Mouse (Mus musculus) adipocyte (in vitro differentiated cells): ENCODE measurements around the gene Nudt16l1.

Experiments used
- DNase-seq: peaks from one replicate; pipeline ENCODE4 v3.0.0-alpha.2; 2016; ENCODE audit warnings: low spot score

Gene Nudt16l1

DNA sequence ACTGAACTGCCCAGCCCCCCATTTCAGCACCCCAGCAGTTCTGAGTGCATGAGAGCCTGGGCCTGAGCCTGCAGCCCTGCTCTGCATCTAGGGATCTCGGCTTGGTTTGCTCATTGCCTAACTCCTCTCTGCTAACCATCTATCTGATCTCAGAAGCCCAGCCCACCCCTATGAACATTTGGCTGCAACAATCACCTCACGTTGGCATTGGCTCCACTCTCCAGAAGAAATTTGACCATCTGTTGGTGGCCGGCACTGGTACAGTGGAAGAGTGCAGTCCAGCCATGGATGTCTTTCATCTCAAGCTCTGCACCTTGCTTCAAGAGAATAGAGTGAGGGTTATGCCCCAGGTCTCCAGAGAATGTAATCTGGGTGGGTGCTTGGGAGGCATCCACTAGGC is 18.9 kb downstream of the Nudt16l1 start:
- no peak for DNase-seq

DNA sequence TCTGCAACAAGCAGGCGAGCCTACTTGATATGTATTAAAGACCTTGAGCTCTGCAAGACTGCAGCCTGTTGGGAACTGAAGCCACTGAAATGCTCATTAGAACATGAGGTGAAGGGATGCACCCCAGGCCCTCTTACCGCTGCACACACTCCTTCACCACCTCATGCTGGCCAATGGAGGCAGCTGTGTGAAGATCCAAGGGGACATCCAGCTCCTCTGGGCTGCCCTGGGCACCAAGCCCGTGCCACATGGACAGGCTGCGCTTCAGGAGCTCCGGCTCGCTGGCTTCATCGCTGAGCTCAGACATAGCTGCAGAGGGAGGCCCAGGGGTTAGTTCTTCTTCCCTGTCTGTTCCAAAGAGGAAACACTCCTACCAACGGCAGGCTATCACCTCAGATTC is 21.7 kb downstream of the Nudt16l1 start:
- DNase-seq, result no peak

DNA sequence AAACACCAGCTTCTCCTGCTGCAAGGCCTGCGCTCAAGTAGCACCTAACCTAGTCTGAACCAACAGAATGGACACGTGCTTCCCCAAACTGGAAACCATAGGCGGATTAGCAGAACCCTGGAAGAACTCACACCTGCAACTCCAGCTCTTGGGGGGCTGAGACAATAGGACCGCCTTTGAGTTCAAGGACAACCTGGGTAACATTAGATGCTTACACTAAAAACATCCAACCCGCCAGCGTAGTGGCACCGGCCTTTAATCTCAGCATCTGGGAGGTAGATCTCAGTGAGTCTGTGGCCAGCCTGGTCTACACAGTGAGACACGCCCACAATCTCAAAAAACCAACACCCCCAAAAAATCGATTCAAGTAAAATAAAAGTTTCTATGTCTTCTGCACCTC is 24.8 kb downstream of the Nudt16l1 start:
- no peak for DNase-seq

DNA sequence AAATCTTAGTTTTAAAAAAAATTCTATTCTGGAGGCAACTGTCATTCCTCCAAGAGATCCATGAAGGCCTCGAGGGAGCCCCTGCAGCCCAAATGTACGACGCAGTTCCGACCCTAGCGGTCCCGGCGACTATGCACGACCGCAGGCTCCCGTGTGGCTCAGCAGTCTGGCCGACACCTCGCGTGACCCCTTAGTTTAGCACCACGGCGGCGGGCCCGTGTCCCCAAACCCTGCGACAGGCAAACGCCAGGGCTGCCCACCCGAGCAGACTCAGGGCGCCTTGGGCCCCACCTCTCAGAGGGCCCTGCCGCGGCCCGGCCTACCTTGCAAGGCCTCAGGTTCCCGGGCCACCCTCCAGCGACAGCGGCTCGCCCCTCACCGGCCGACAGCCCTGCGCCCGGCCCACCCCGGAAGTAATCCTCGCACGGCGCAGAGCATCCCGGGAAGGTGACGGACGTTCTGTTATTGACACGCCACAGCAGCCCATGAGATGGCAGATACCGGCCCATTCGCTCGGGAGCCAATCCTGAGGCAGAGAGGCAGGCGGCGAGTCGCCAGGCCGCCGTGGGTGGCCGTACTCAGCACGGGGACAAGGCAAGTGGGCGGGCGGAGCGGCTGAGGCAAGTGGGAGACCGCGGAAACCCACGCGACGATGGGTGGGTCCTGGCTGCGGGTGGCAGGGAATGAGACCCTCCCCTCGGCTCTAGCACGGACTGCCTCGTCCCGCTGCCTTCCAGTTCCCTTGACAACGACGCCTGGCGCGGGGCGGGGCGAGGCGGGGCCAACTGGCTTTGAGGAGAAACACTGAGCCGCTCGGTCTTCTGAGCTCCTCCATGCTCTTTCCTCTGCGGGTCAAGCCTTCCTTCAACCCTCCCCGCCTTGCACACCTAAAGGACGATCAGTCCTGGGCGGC is 25.5 kb downstream of the Nudt16l1 start, which contains the start of gene Anks3:
Gene Anks3 (minus strand): TSS at position 409 of the 913 bp plus-strand sequence.
- DNase-seq, result peak; percentile 99

DNA sequence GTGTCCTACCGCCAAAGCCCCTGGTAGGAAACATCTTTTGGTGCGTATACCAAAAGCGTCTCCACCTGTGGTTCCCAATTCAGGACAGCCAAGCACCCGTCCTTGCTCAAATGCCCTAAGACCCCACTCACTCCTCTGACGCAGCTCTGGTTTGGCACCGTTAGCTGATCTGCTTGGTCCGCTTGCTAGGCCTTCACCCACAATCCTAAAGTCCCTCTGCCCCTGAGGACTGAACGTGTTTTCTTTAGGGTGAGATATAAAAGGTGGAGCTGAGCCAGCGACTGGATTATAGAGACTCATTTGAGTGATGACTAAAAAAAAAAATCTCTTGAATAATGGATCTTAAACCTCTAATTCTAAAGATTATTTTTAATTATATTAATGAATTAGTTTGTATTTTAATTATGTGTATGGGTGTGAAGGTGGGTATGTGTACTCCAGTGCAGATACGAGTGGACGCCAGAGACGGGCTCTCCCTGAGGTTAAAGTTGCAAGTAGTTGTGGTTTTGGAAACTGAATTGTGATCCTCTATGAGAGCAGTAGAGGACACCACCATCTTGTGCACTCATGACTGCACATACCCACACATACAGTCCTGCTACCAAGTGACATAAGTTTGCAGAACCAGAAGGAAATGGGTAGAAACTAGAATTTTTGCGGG is 26.3 kb downstream of the Nudt16l1 start:
- no peak for DNase-seq

DNA sequence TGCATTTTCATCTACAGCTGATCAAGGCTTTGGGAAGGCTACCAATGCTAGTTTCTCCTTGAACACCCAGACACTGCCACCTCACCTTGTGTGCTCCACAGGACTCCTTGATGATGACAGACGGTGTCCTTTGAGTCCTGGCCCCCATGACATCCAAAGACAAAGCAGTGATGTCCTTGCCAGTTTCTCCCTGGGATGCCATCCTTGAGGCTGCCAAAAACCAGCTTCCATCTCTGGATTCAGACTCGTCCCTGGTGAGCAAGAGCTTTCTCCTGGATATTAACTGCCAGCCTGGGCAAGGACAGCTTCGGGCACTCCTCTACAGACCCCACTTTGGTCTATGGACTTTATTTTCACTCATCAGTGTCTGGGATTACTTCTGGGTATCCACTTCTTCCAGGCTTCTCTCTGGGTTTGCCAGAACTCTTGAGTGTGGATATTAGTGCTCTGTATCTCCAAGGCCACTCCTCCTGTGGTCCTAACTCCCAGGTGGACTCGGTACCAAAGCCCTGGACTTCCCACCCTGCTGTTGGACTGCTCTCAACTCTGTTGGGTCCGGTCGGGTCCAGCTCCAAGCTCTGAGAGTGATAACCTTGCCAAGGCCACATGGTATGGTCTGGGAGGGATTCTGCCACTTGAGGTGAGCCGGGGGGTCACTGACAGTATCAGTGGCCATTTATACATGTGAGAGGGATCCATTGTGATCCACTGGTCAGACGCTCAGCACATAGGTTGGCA is 27.0 kb downstream of the Nudt16l1 start:
- DNase-seq, result no peak

DNA sequence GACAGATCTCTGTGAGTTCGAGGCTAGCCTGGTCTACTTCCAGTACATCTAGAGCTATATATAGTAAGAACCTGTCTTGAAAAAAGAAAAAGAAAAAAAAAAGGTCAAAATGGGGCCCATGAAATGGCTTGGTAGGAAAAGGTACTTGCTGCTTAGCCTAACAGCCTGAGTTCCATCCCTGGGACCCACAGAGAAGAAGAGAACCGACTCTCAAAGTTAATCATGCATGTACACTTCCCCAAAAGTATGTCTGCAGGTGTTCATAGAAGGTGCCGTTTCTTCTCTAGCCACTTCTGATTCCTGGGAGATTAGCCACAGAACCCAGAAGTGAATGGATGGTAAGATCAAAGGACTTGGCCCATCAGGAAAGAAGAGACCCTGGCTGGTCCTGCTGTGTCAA is 29.9 kb downstream of the Nudt16l1 start:
- no peak for DNase-seq

DNA sequence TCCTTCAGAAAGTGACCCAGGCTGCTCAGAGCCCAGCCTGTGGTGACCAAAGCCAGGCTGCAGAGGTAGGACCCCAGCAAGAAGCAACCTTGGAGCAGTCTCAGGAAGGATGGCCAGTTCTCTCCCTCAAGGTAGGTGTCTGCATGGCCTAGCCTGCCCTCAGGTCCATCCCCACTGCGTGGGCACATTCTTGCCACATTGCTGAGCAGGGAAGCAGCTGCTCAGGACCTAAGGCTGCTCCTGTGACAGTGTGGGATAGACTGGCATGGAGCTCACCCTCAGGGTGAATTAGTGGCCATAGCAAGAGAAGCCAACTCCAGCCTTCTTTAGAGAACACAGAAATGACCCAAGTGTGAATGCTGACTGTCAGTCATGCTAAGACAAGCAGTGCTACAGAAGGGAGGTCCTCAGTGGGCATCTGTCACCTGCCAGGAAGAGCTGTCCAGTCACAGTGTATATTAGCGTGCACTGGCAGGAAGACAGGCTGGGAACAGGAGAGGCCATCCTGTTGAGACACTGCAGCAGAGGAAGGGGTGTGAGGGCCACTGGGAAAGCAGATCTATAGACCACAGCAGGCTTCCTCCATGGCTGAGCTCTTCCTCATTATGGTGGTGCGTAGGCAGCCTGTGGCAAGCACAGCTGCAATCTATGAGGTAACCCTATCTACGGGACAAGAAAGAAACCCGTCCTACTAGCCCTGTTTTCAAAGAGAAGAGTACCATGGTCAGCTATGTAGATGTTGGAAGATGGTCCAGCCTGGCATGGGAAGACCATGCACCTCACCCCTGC is 30.7 kb downstream of the Nudt16l1 start:
- no peak for DNase-seq

DNA sequence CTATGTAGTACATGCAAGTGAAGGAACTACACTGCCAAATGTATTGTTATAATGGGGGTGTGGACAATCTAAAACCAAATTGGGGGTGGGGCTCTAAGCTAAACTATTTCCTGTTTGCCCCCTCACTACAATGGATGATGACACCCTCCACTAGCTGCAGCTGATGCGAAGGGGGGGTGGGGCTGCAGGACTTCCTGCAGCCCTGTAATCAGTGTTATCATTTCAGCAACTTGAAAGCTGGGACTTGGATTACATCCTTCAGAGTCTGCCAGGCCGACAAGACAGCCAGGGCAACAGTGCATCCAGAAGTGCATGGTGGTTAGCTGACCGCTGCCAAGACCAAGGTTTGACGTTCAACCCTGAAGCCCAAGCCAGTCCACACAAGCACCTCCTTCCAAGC is 33.1 kb downstream of the Nudt16l1 start:
- no peak for DNase-seq

DNA sequence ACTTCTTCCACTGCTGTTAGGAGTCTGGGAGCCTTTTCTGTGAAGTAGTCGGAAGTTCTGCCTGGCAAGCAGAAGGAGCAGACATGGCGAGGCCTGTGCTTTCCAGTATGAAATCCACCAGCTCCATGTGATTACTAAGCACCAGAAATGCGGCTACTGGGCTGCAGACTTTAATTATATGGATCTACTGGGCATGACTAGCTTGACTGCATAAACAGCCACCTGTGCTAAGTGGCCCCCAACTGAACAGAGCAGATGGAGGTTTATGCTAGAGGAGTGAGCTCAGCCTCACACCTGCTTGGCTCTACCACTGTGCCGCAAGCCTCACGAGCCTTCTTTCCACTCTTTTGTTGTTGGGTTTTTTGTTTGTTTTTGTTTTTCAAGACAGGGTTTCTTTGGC is 36.0 kb downstream of the Nudt16l1 start:
- DNase-seq, result no peak

DNA sequence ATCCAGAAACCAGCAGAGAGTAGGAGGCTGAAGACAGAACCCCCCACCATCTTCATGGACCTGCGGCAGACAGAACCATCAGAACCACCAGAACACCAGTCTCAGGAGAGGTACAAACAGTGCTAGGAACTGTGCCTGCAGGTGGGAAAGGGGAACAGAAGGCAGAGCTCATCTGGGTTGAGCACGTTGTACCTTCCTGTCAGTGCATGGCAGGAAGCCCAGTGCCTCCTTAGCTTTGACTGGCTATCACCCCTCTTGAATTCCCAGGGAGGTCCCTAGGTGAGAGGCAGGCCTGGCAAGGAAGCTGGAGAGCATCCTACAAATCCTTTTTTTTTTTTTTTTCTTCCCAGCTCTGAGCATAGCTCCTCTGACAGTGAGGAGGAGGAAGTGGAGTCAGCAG is 37.6 kb downstream of the Nudt16l1 start:
- DNase-seq, result no peak

DNA sequence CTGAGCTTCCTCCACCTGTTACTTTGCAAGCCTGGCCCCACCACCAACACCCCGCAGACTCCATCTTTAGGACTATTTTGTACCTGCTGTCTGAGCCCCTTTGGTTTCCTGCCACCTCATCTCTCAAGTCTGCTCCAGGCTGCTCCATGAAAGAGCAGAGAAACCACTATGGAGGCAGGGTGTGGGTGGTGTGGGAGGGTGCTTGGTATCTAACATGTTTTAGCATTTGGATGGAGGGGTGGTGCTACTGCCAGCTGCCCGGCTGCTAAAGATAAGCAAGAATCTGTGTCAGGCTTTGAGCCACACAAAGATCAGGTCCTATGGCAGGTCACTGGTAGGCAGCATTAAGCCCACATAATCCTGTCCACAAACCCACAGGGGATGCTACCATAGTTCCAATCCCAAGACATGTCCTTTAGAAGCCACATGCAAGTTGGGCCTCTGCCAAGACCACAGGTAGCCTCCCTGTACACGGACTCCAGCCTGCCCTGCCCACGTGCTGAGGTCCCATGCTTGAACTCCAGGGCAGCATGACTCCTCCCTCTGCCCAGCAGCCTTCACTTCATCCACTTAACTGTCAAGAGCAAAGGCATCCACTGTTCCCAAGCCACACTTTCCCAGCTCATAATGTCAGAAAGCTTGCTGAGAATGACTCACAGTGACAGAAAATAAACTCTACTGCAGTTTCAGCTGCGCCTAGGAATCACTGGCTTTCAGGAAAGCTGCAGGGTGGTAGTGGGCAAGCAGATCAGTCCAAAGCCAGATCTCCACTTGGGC is 39.9 kb downstream of the Nudt16l1 start:
- DNase-seq, result no peak

DNA sequence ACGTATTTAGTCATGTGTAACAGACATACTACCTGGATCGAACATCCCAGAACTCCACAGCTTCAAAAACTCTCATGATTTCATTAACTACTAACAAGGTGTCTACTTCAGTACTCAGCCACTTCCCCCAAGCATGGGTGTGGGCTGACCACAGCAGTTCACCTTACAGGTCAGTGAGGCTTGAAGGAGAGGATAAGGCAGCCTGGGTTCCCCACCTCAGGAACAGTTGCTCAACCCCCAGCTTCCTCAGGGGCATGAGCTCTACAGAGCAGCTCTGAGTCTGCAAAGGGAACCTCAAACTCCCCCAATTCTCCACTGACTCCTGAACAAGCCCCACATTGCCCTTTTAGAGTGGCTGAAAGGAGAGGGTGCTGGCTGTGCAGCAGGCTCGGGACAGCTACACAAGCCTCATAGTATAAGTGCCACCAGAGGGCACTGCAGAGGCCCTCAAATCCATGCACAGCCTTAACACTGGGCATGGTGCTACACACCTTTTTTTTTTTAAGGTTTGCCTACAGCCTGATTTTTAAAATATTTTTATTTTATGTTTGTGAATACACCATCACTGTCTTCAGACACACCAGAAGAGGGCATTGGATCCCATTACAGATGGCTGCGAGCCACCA is 41.3 kb downstream of the Nudt16l1 start:
- DNase-seq, result peak; percentile 74

DNA sequence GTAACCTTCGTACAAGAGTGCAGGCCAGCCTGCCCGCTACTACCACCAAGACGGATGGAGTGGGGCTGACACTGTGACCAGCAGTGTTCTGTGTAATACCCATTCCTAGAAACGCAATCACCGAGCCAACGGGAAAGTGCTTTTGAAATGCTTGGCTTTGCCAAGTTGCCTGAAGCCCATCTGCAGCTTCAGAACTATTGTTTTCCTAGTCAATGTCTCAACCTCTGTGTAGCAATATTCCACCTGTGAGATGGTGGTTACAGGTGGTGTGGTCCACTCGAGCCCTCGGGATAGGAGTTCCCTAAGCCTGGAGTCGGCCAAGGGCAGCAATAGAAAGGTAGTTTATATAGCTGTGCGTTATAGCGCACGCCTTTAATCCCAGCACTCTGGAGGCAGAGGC is 46.2 kb downstream of the Nudt16l1 start:
- DNase-seq, result no peak
